ENCODE assay signal across 25 mouse cellular contexts in the genomic region with DNA sequence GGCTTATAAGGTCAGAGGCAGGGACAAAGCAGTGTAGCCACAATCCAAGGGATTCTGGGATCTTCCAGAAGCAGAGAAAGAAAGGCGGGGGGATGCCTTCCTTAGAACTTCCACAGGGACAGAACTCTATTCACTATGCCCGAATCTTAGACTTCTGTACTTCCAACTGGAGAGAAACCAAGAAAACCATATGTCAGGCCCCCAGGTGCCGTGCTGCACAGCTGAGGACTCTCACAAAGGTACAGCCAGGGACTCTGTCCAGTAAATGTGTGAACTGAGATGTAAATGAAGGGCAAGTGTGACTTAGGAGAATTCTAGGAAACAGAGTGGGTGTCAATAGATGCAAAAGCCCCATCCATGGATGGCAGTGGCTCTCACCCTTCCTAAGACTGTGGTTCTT. TPM values are rescaled to one million over a fixed set of nuclear protein-coding genes. Genes with fewer than 3 reads are reported as not detected.
A peak's percentile ranks its signal among the peaks of the same experiment; 100 is the strongest.
DNase-seq lines count a peak whose midpoint lies in the region; ATAC-seq lines count a peak whose summit lies in the region.
"Had no signal": no experiment of that assay in that cellular context is flagged by ENCODE, and none has a peak within 500 bp of the region (broad histone marks: within the 10 kb centered on the region; RNA-seq: fewer than 3 reads in every experiment).

No protein-coding gene starts in this region.

- DNase-seq in cerebellum, adult 11 months: peak; percentile 52
- peak; percentile 85 for DNase-seq in brain, adult 2 months (ENCODE audit: low read depth, low spot score)
- peak; percentile 55 for DNase-seq in cerebellum, adult 8-10 months
- DNase-seq in cerebellum, postnatal 10 days: peak; percentile 42 to 56
- DNase-seq in heart, adult 8-10 months (ENCODE audit: low spot score): no peak
- DNase-seq in layer of hippocampus, postnatal 36 days: no peak
- no peak for DNase-seq in spleen, postnatal 10 days (ENCODE audit: low spot score in 2 of 2)
- DNase-seq: adrenal gland, adult 8-10 months; adrenal gland, postnatal 25 days; forebrain, postnatal 0 days; gastrocnemius, postnatal 10 days; gastrocnemius, postnatal 36 days; heart, adult 2 months; kidney, adult 11 months; kidney, adult 9 months had no signal

- ATAC-seq in cerebellum, adult (ENCODE audit: insufficient number of reproducible peaks, low FRiP score, low TSS enrichment): no peak
- ATAC-seq: activated CD4-positive, CD25-positive, alpha-beta regulatory T cell, adult 4 months; forebrain, embryonic 14.5 days; forebrain, postnatal 0 days; hindbrain, embryonic 16.5 days; intestine, embryonic 15.5 days had no signal

RNA-seq across cellular contexts. Expression of a gene that starts 7.8 kb away (rescaled TPM):
- not detected for total RNA-seq in heart, adult 8-10 months (2022)
- 100 to 1,000 TPM; 105 to 109 TPM for total RNA-seq in layer of hippocampus, postnatal 36 days (2021)
- total RNA-seq: common myeloid progenitor, adult 5-6 weeks; gastrocnemius, adult 18-20 months; gastrocnemius, postnatal 36 days; granulocyte monocyte progenitor cell, adult 5-6 weeks; heart, adult 2 months; heart, postnatal 25 days; hematopoietic stem cell, adult 5-6 weeks had no signal

Comparison
In these comparisons a context has a peak if more than half of its experiments do, and no peak if none do; other contexts are left out.
1. DNase-seq: peak in cerebellum, adult 11 months (single experiment), brain, adult 2 months (single experiment), cerebellum, adult 8-10 months (single experiment) and cerebellum, postnatal 10 days (2 of 2); none in heart, adult 8-10 months (single experiment), layer of hippocampus, postnatal 36 days (0 of 2) and spleen, postnatal 10 days (0 of 2).
2. RNA of a gene that starts 7.8 kb away (total RNA-seq): 105 to 109 TPM in layer of hippocampus, postnatal 36 days; not detected in heart, adult 8-10 months; every median in the first group is over 100 times any median in the second.